Mouse (Mus musculus) intestine, embryonic 14.5 days (tissue): ENCODE results near the gene Ubald1. TPM values are rescaled to one million over a fixed set of nuclear protein-coding genes. Genes with fewer than 3 reads are reported as not detected.
A peak's percentile ranks its signal among the peaks of the same experiment; 100 is the strongest.

ENCODE experiments used
- ATAC-seq: fragments of 200-750 bp; cut with Nextera tagmentation; replicated peaks from 2 replicates; pipeline ENCODE4 v1.8.0; 2017; ENCODE audit warnings: low read depth, moderate number of reproducible peaks, moderate TSS enrichment, moderate library complexity; ENCODE audit not compliant: low FRiP score, low TSS enrichment
- DNase-seq: peaks from one replicate; pipeline ENCODE4 v3.0.0-alpha.2; 2018; ENCODE audit warnings: low spot score
- H3K27ac ChIP-seq: fragments of 300-500 bp; sonication (generic); 2 replicates; pipeline ENCODE4 v1.5.1; 2014; ENCODE audit warnings: low read depth, mild to moderate bottlenecking, control low read depth
- H3K27me3 ChIP-seq: fragments of 300-500 bp; sonication (generic); replicated peaks from 2 replicates; pipeline ENCODE4 v1.6.1; 2014; ENCODE audit warnings: low read length, control low read depth; ENCODE audit not compliant: control insufficient read depth, insufficient read depth
- H3K36me3 ChIP-seq: fragments of 300-500 bp; sonication (generic); 2 replicates; pipeline ENCODE4 v1.6.1; 2014; ENCODE audit warnings: low read length, control low read depth; ENCODE audit not compliant: control insufficient read depth, insufficient read depth
- H3K4me1 ChIP-seq: fragments of 300-500 bp; sonication (generic); replicated peaks from 2 replicates; pipeline ENCODE4 v1.6.1; 2014; ENCODE audit warnings: low read length, control low read depth, mixed read lengths; ENCODE audit not compliant: control insufficient read depth, insufficient read depth
- H3K4me2 ChIP-seq: fragments of 300-500 bp; sonication (generic); 2 replicates; pipeline ENCODE4 v1.6.1; 2014; ENCODE audit warnings: low read length
- H3K4me3 ChIP-seq: fragments of 300-500 bp; sonication (generic); 2 replicates; pipeline ENCODE4 v1.5.1; 2014; ENCODE audit warnings: low read depth, low read length, control low read depth, mixed read lengths
- H3K9ac ChIP-seq: fragments of 300-500 bp; sonication (generic); 2 replicates; pipeline ENCODE4 v1.6.1; 2014; ENCODE audit warnings: mild to moderate bottlenecking, low read length
- H3K9me3 ChIP-seq: fragments of 300-500 bp; sonication (generic); 2 replicates; pipeline ENCODE4 v1.6.1; 2016; ENCODE audit warnings: low read length, control low read depth; ENCODE audit not compliant: control insufficient read depth
- WGBS: fragments of 180-500 bp; shearing (Covaris S2); extraction: QIAGEN DNeasy Blood & Tissue Kit; methylation state at CpG from one replicate; pipeline ENCODE4 v1.1.7; 2014; 5-methylcytosine and 5-hydroxymethylcytosine counted together
- polyA plus RNA-seq: library from polyadenylated mRNA; unstranded; fragments of >200 nt; fragmentation: Nextera tagmentation; extraction: Ambion mirVana; gene quantifications from 2 replicates; pipeline ENCODE4 v1.2.1, GENCODE M21; 2014

The Ubald1 gene
- polyA plus RNA-seq, 1 experiment from 2014 or later = 39.3 TPM

GRCm38 (mm10) chr16:4896249-4897027 is 16.3 kb upstream of the Ubald1 start:
- Histone ChIP-seq H3K9me3 (no peaks in the 10 kb centered on the region), H3K27ac (no peak overlapping the region), H3K4me2 (no peak overlapping the region), H3K4me1 (0 out of 2 replicates have a peak, but pooled peaks cover 4% of the 10 kb centered on the region), H3K4me3 (no peak overlapping the region), H3K27me3 (no peaks in the 10 kb centered on the region), H3K9ac (no peak overlapping the region), H3K36me3 (no peaks in the 10 kb centered on the region)
- DNase-seq = no peak
- 0 out of 2 replicates have a peak, but pooled peaks have one; percentile 24 for ATAC-seq
- WGBS = 66% methylated on average over 5 of the region's 5 CpGs

GRCm38 (mm10) chr16:4894201-4894908 is 14.2 kb upstream of the Ubald1 start:
- H3K36me3 ChIP-seq = no peaks in the 10 kb centered on the region
- no peak overlapping the region for H3K4me3 ChIP-seq
- DNase-seq (no peak), ATAC-seq (no peak)
- H3K4me1 ChIP-seq = no peaks in the 10 kb centered on the region; the same call in 1 of the 2 replicates
- WGBS = 87% methylated on average over 7 of the region's 7 CpGs
- H3K9me3 ChIP-seq = no peaks in the 10 kb centered on the region
- no peak overlapping the region for H3K27ac ChIP-seq
- no peak overlapping the region for H3K4me2 ChIP-seq
- no peak overlapping the region for H3K9ac ChIP-seq
- no peaks in the 10 kb centered on the region for H3K27me3 ChIP-seq

- no peaks in the 10 kb centered on the region for H3K27me3 ChIP-seq
- no peak overlapping the region for H3K9ac ChIP-seq
- no peak overlapping the region for H3K4me3 ChIP-seq
- no peaks in the 10 kb centered on the region for H3K36me3 ChIP-seq
- no peak for DNase-seq
- H3K27ac ChIP-seq = no peak overlapping the region
- no peak overlapping the region for H3K4me2 ChIP-seq
- 90% methylated on average over 6 of the region's 6 CpGs for WGBS
- peaks cover 13% of the 10 kb centered on the region for H3K4me1 ChIP-seq
- no peaks in the 10 kb centered on the region for H3K9me3 ChIP-seq
- ATAC-seq = no peak
These were observed 12.1 kb upstream of the Ubald1 start for GRCm38 (mm10) chr16:4892171-4892570.

GRCm38 (mm10) chr16:4890201-4890709 is 10.1 kb upstream of the Ubald1 start:
- 46% methylated on average over 4 of the region's 4 CpGs for WGBS
- no peaks in the 10 kb centered on the region for H3K9me3 ChIP-seq

GRCm38 (mm10) chr16:4886690-4887020 is 6.5 kb upstream of the Ubald1 start:
- Histone ChIP-seq H3K4me2 (peak overlapping the region; percentile 64), H3K36me3 (no peaks in the 10 kb centered on the region), H3K9me3 (no peaks in the 10 kb centered on the region), H3K27ac (peak overlapping the region; percentile 69), H3K4me3 (peak overlapping the region; percentile 94), H3K9ac (peak overlapping the region; percentile 90), H3K4me1 (peaks cover 19% of the 10 kb centered on the region), H3K27me3 (no peaks in the 10 kb centered on the region)
- WGBS = 3% methylated on average over 8 of the region's 8 CpGs
- no peak for ATAC-seq
- DNase-seq = no peak

More at GRCm38 (mm10) chr16:4890201-4890709, 10.1 kb upstream of the Ubald1 start:
- ATAC-seq (no peak), DNase-seq (no peak)
- Histone ChIP-seq H3K36me3 (no peaks in the 10 kb centered on the region), H3K27me3 (no peaks in the 10 kb centered on the region), H3K4me2 (no peak overlapping the region), H3K4me3 (no peak overlapping the region), H3K4me1 (peaks cover 14% of the 10 kb centered on the region), H3K9ac (no peak overlapping the region), H3K27ac (no peak overlapping the region)

- peak within 1 kb of the TSS; percentile 90 for H3K9ac ChIP-seq
- WGBS = under 1% methylated on average over 61 of the region's 74 CpGs
- no peaks in the 10 kb centered on the region for H3K27me3 ChIP-seq
- H3K9me3 ChIP-seq = no peaks in the 10 kb centered on the region
- peak within 1 kb of the TSS; percentile 64 for H3K4me2 ChIP-seq
- H3K27ac ChIP-seq = peak within 1 kb of the TSS; percentile 69
- H3K4me1 ChIP-seq = peaks cover 24% of the 10 kb centered on the region
- ATAC-seq = peak; percentile 91
- H3K4me3 ChIP-seq = peak within 1 kb of the TSS; percentile 94
- H3K36me3 ChIP-seq = no peaks in the 10 kb centered on the region
- peak; percentile 90 for DNase-seq
These were observed 5.9 kb upstream of the Ubald1 start, which contains the start of gene Mgrn1 for GRCm38 (mm10) chr16:4885760-4886689. Gene Mgrn1, plus strand, starts transcription at chr16:4886249.

GRCm38 (mm10) chr16:4884930-4885329 is 4.8 kb upstream of the Ubald1 start:
- Histone ChIP-seq H3K4me2 (peak overlapping the region; percentile 64; the same call in 1 of the 2 replicates), H3K27me3 (no peaks in the 10 kb centered on the region), H3K9me3 (no peaks in the 10 kb centered on the region), H3K9ac (no peak overlapping the region), H3K4me1 (peaks cover 24% of the 10 kb centered on the region), H3K27ac (no peak overlapping the region; the same call in 1 of the 2 replicates), H3K4me3 (no peak overlapping the region), H3K36me3 (no peaks in the 10 kb centered on the region)
- no peak for DNase-seq
- no peak for ATAC-seq
- WGBS = 93% methylated on average over 10 of the region's 10 CpGs
